19 mouse cellular contexts compared by ENCODE assay signal in the genomic region with DNA sequence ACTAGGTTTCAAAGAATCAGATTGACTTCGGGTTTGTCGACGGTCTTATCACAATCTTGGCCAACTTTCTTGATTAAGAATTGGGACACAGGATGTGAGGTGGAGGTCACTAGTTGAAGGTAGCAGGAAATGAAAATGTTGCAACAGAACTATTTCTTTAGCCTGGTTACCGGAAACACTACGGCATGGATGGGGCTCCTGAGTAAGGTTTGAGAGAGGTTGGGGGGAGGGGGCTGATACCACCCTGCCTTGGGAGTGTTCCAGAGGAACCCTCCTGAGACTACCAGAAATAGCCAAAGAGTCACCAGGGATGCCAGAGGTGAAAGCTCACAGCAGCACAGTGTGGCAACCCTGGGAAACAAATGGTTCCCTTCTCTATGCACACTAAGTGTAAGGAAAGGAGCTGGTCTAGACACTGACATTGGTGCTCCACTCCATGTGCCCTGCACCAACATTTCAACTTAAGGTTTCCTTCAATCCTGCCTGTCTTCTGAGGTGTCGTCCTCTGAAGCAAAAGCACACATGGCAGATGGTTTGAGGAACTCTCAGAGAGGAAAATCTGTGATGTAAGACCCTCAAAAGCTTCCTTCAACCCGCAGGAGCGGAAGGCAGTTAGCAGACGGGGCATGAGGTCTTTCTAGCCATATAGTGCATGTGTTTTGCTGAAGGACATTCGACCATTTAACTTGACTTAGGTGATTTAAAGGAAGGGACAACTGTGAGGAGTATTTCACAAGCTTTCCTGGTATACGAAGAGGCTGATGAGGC. TPM values are rescaled to one million over a fixed set of nuclear protein-coding genes. Genes with fewer than 3 reads are reported as not detected.
DNase-seq lines count a peak whose midpoint lies in the region; ATAC-seq and TF ChIP-seq lines count a peak whose summit lies in the region.
"Had no signal": no experiment of that assay in that cellular context is flagged by ENCODE, and none has a peak within 500 bp of the region (broad histone marks: within the 10 kb centered on the region; RNA-seq: fewer than 3 reads in every experiment).

No protein-coding gene starts in this region.

- peak overlapping the region; percentile 62 for H3K27ac ChIP-seq in liver, postnatal 0 days (ENCODE audit: low read depth)
- no peak overlapping the region for H3K27ac ChIP-seq in liver, embryonic 11.5 days (ENCODE audit: low read depth, low read length)
- 0 out of 2 replicates have a peak overlapping the region, but pooled peaks have one; percentile 23 for H3K27ac ChIP-seq in brown adipose tissue, adult 24 weeks (replicated peaks; ENCODE audit: low read depth, low read length)
- H3K27ac ChIP-seq in kidney, postnatal 0 days: peak overlapping the region; percentile 73
- H3K27ac ChIP-seq in midbrain, embryonic 11.5 days (ENCODE audit: low read depth, low read length): no peak overlapping the region
- H3K27ac ChIP-seq: hindbrain, embryonic 15.5 days; limb, embryonic 15.5 days had no signal

- WGBS in liver, postnatal 0 days (ENCODE audit: insufficient replicate concordance): 29% methylated on average over 11 of the region's 11 CpGs
- 53% methylated on average over 11 of the region's 11 CpGs for WGBS in liver, embryonic 11.5 days
- 36% methylated on average over 11 of the region's 11 CpGs for WGBS in kidney, postnatal 0 days
- WGBS in midbrain, embryonic 11.5 days: 86% methylated on average over 11 of the region's 11 CpGs

- peaks cover 10% of the 10 kb centered on the region for H3K4me1 ChIP-seq in liver, postnatal 0 days (ENCODE audit: insufficient read depth)
- no peaks in the 10 kb centered on the region for H3K4me1 ChIP-seq in liver, embryonic 11.5 days (replicated peaks; ENCODE audit: control insufficient read depth, insufficient read depth, low read length)
- peaks cover 14% of the 10 kb centered on the region; the same call in 1 of the 2 replicates for H3K4me1 ChIP-seq in brown adipose tissue, adult 24 weeks (ENCODE audit: control insufficient read depth, insufficient read depth, insufficient read length, low read length)
- H3K4me1 ChIP-seq in kidney, postnatal 0 days (replicated peaks; ENCODE audit: insufficient read depth, low read length): peaks cover 8% of the 10 kb centered on the region; the same call in 1 of the 2 replicates
- peaks cover 2% of the 10 kb centered on the region for H3K4me1 ChIP-seq in midbrain, embryonic 11.5 days (ENCODE audit: control insufficient read depth, insufficient read depth, low read length)

- no peak for TF ChIP-seq CTCF in liver, postnatal 0 days (IDR thresholded peaks at IDR 0.05; ENCODE audit: low read depth)
- TF ChIP-seq CTCF in kidney, postnatal 0 days (IDR thresholded peaks at IDR 0.05; ENCODE audit: low read depth): no peak

- H3K36me3 ChIP-seq in liver, postnatal 0 days (replicated peaks; ENCODE audit: insufficient read depth, low read length): no peaks in the 10 kb centered on the region
- no peaks in the 10 kb centered on the region for H3K36me3 ChIP-seq in liver, embryonic 11.5 days (ENCODE audit: control insufficient read depth, insufficient read depth, low read length)
- no peaks in the 10 kb centered on the region for H3K36me3 ChIP-seq in kidney, postnatal 0 days (ENCODE audit: insufficient read depth, low read length)
- H3K36me3 ChIP-seq in midbrain, embryonic 11.5 days (ENCODE audit: control insufficient read depth, insufficient read depth, low read length): no peaks in the 10 kb centered on the region
- H3K36me3 ChIP-seq: hindbrain, embryonic 15.5 days; limb, embryonic 15.5 days had no signal

- no peak overlapping the region for H3K4me3 ChIP-seq in liver, postnatal 0 days (ENCODE audit: low read depth, low read length)
- no peak overlapping the region for H3K4me3 ChIP-seq in liver, embryonic 11.5 days (ENCODE audit: low read depth, low read length)
- H3K4me3 ChIP-seq in brown adipose tissue, adult 24 weeks (ENCODE audit: insufficient read depth, low read depth, low read length): no peak overlapping the region
- H3K4me3 ChIP-seq in kidney, postnatal 0 days (replicated peaks; ENCODE audit: low read depth, low read length): no peak overlapping the region
- no peak overlapping the region for H3K4me3 ChIP-seq in midbrain, embryonic 11.5 days (ENCODE audit: low read depth, low read length)
- H3K4me3 ChIP-seq: hindbrain, embryonic 15.5 days; limb, embryonic 15.5 days; myocyte had no signal

- peak overlapping the region; percentile 49 for H3K4me2 ChIP-seq in liver, postnatal 0 days (ENCODE audit: low read depth, low read length)
- H3K4me2 ChIP-seq in liver, embryonic 11.5 days: no peak overlapping the region
- peak overlapping the region; percentile 34 for H3K4me2 ChIP-seq in kidney, postnatal 0 days (ENCODE audit: low read length)
- H3K4me2 ChIP-seq in midbrain, embryonic 11.5 days: no peak overlapping the region
- H3K4me2 ChIP-seq: hindbrain, embryonic 15.5 days; limb, embryonic 15.5 days had no signal

- no peaks in the 10 kb centered on the region for H3K27me3 ChIP-seq in liver, postnatal 0 days (ENCODE audit: insufficient read depth, low read length)
- H3K27me3 ChIP-seq in liver, embryonic 11.5 days (replicated peaks; ENCODE audit: control insufficient read depth, insufficient read depth, low read length): no peaks in the 10 kb centered on the region
- H3K27me3 ChIP-seq in kidney, postnatal 0 days (ENCODE audit: insufficient read depth, low read length): no peaks in the 10 kb centered on the region
- no peaks in the 10 kb centered on the region for H3K27me3 ChIP-seq in midbrain, embryonic 11.5 days (ENCODE audit: control insufficient read depth, insufficient read depth, low read length)
- H3K27me3 ChIP-seq: hindbrain, embryonic 15.5 days had no signal

- H3K9me3 ChIP-seq in liver, postnatal 0 days (ENCODE audit: low read length): no peaks in the 10 kb centered on the region
- H3K9me3 ChIP-seq in liver, embryonic 11.5 days (ENCODE audit: control insufficient read depth, low read length): no peaks in the 10 kb centered on the region
- no peaks in the 10 kb centered on the region for H3K9me3 ChIP-seq in kidney, postnatal 0 days (replicated peaks; ENCODE audit: low read length)
- no peaks in the 10 kb centered on the region for H3K9me3 ChIP-seq in midbrain, embryonic 11.5 days (ENCODE audit: control insufficient read depth, low read length)
- H3K9me3 ChIP-seq: hindbrain, embryonic 15.5 days; limb, embryonic 15.5 days had no signal

- peak; percentile 45; the same call in 1 of the 2 replicates for TF ChIP-seq EP300 in liver, postnatal 0 days (IDR thresholded peaks at IDR 0.05; ENCODE audit: low read depth)

- peak; percentile 54 for ATAC-seq in liver, postnatal 0 days
- no peak for ATAC-seq in liver, embryonic 11.5 days (replicated peaks; ENCODE audit: low FRiP score)
- 0 out of 2 replicates have a peak, but pooled peaks have one; percentile 8 for ATAC-seq in kidney, postnatal 0 days (replicated peaks; ENCODE audit: low FRiP score, low read depth)
- peak; percentile 74 for ATAC-seq in megakaryocyte, adult 5-6 weeks (ENCODE audit: poor library complexity, severe bottlenecking)
- ATAC-seq in midbrain, embryonic 11.5 days (ENCODE audit: low FRiP score): no peak
- ATAC-seq: CD4-positive, CD25-positive, alpha-beta regulatory T cell, adult 4 months had no signal

- no peak overlapping the region for H3K9ac ChIP-seq in liver, postnatal 0 days (replicated peaks)
- no peak overlapping the region for H3K9ac ChIP-seq in liver, embryonic 11.5 days (ENCODE audit: low read depth, low read length)
- no peak overlapping the region for H3K9ac ChIP-seq in kidney, postnatal 0 days (ENCODE audit: low read depth, low read length)
- H3K9ac ChIP-seq in midbrain, embryonic 11.5 days (ENCODE audit: low read length): no peak overlapping the region
- H3K9ac ChIP-seq: hindbrain, embryonic 15.5 days; limb, embryonic 15.5 days had no signal

- no peak for DNase-seq in liver, postnatal 0 days
- no peak for DNase-seq in liver, embryonic 11.5 days (ENCODE audit: low spot score)
- peak; percentile 35 for DNase-seq in kidney, postnatal 0 days (ENCODE audit: low spot score)
- DNase-seq in cerebellum, postnatal 4 days (ENCODE audit: low spot score in 2 of 2): no peak
- DNase-seq in midbrain, embryonic 11.5 days (ENCODE audit: low spot score, missing footprints): no peak
- DNase-seq in testis, postnatal 14 days (ENCODE audit: low spot score): no peak
- DNase-seq: cerebellum, adult 9-11 months; gastrocnemius, postnatal 36 days; thymus, postnatal 25 days had no signal

RNA-seq across cellular contexts. Expression of a gene that starts 3.6 kb away (rescaled TPM):
- not detected in 2 replicates for polyA plus RNA-seq in liver, postnatal 0 days (2015; fragmentation: Nextera tagmentation; extraction: Ambion mirVana)
- polyA plus RNA-seq in liver, embryonic 11.5 days (2014; fragmentation: Nextera tagmentation; extraction: Ambion mirVana): 0.25 TPM in 1 of 2 replicates, not detected in the other
- not detected in 2 replicates for polyA plus RNA-seq in brown adipose tissue, adult 24 weeks (2012; ENCODE audit: insufficient read depth, insufficient read length, missing spikeins)
- polyA plus RNA-seq in kidney, postnatal 0 days (2015; fragmentation: Nextera tagmentation; extraction: Ambion mirVana): 0.12 TPM in 1 of 2 replicates, not detected in the other
- total RNA-seq in megakaryocyte, adult 5-6 weeks (2015): not detected in 2 replicates
- not detected in 2 replicates for total RNA-seq in megakaryocyte, adult 5-6 weeks (2017)
- not detected in 2 replicates for polyA plus RNA-seq in midbrain, embryonic 11.5 days (2014; fragmentation: Nextera tagmentation; extraction: Ambion mirVana)
- total RNA-seq: gastrocnemius, postnatal 36 days; left cerebral cortex, adult 18-20 months had no signal
- polyA plus RNA-seq: large intestine, adult 2 months; myocyte; stomach, embryonic 16.5 days had no signal

RNA-seq across cellular contexts. Expression of a gene that starts 4.8 kb away (rescaled TPM):
- 0.08 TPM in 1 of 2 replicates, not detected in the other for polyA plus RNA-seq in liver, postnatal 0 days (2015; fragmentation: Nextera tagmentation; extraction: Ambion mirVana)
- not detected in 2 replicates for polyA plus RNA-seq in liver, embryonic 11.5 days (2014; fragmentation: Nextera tagmentation; extraction: Ambion mirVana)
- polyA plus RNA-seq in brown adipose tissue, adult 24 weeks (2012; ENCODE audit: insufficient read depth, insufficient read length, missing spikeins): not detected in 2 replicates
- polyA plus RNA-seq in kidney, postnatal 0 days (2015; fragmentation: Nextera tagmentation; extraction: Ambion mirVana): 0.07 TPM in 1 of 2 replicates, not detected in the other
- not detected in 2 replicates for total RNA-seq in megakaryocyte, adult 5-6 weeks (2015)
- not detected in 2 replicates for total RNA-seq in megakaryocyte, adult 5-6 weeks (2017)
- polyA plus RNA-seq in midbrain, embryonic 11.5 days (2014; fragmentation: Nextera tagmentation; extraction: Ambion mirVana): not detected in 2 replicates
- total RNA-seq: gastrocnemius, postnatal 36 days; left cerebral cortex, adult 18-20 months; megakaryocyte-erythroid progenitor cell, adult 5-6 weeks had no signal
- polyA plus RNA-seq: CD4-positive, CD25-positive, alpha-beta regulatory T cell, adult 4 months; hindbrain, embryonic 15.5 days; large intestine, adult 2 months; myocyte had no signal

RNA-seq across cellular contexts. Expression of a gene that starts 17.3 kb away (rescaled TPM):
- 704 and 712 TPM in 2 replicates for polyA plus RNA-seq in liver, postnatal 0 days (2015; fragmentation: Nextera tagmentation; extraction: Ambion mirVana)
- 911 and 984 TPM in 2 replicates for polyA plus RNA-seq in liver, embryonic 11.5 days (2014; fragmentation: Nextera tagmentation; extraction: Ambion mirVana)
- polyA plus RNA-seq in brown adipose tissue, adult 24 weeks (2012; ENCODE audit: insufficient read depth, insufficient read length, missing spikeins): 45.4 and 76.2 TPM in 2 replicates
- polyA plus RNA-seq in kidney, postnatal 0 days (2015; fragmentation: Nextera tagmentation; extraction: Ambion mirVana): 69.2 and 71.7 TPM in 2 replicates
- total RNA-seq in megakaryocyte, adult 5-6 weeks (2015): 1.5 and 6.3 TPM in 2 replicates
- total RNA-seq in megakaryocyte, adult 5-6 weeks (2017): 0.99 TPM in 1 of 2 replicates, not detected in the other
- 85.1 and 96.3 TPM in 2 replicates for polyA plus RNA-seq in midbrain, embryonic 11.5 days (2014; fragmentation: Nextera tagmentation; extraction: Ambion mirVana)
- polyA plus RNA-seq: CD4-positive, CD25-positive, alpha-beta regulatory T cell, adult 4 months; myocyte had no signal

RNA-seq across cellular contexts. Expression of a gene that starts 21.2 kb away (rescaled TPM):
- polyA plus RNA-seq in liver, postnatal 0 days (2015; fragmentation: Nextera tagmentation; extraction: Ambion mirVana): 257 and 263 TPM in 2 replicates
- 153 and 155 TPM in 2 replicates for polyA plus RNA-seq in liver, embryonic 11.5 days (2014; fragmentation: Nextera tagmentation; extraction: Ambion mirVana)
- polyA plus RNA-seq in brown adipose tissue, adult 24 weeks (2012; ENCODE audit: insufficient read depth, insufficient read length, missing spikeins): 1.6 and 7.1 TPM in 2 replicates
- 1.3 and 1.4 TPM in 2 replicates for polyA plus RNA-seq in kidney, postnatal 0 days (2015; fragmentation: Nextera tagmentation; extraction: Ambion mirVana)
- total RNA-seq in megakaryocyte, adult 5-6 weeks (2015): 0.56 and 0.64 TPM in 2 replicates
- total RNA-seq in megakaryocyte, adult 5-6 weeks (2017): 0.26 TPM in 1 of 2 replicates, not detected in the other
- polyA plus RNA-seq in midbrain, embryonic 11.5 days (2014; fragmentation: Nextera tagmentation; extraction: Ambion mirVana): 16.5 and 19.5 TPM in 2 replicates
- total RNA-seq: megakaryocyte-erythroid progenitor cell, adult 5-6 weeks had no signal
- polyA plus RNA-seq: CD4-positive, CD25-positive, alpha-beta regulatory T cell, adult 4 months had no signal

RNA-seq across cellular contexts. Expression of a gene that starts 30.3 kb away (rescaled TPM):
- polyA plus RNA-seq in liver, postnatal 0 days (2015; fragmentation: Nextera tagmentation; extraction: Ambion mirVana): 1.7 and 1.9 TPM in 2 replicates
- polyA plus RNA-seq in liver, embryonic 11.5 days (2014; fragmentation: Nextera tagmentation; extraction: Ambion mirVana): 1.7 and 3.1 TPM in 2 replicates
- not detected in 2 replicates for polyA plus RNA-seq in brown adipose tissue, adult 24 weeks (2012; ENCODE audit: insufficient read depth, insufficient read length, missing spikeins)
- 0.07 TPM in 1 of 2 replicates, not detected in the other for polyA plus RNA-seq in kidney, postnatal 0 days (2015; fragmentation: Nextera tagmentation; extraction: Ambion mirVana)
- not detected in 2 replicates for total RNA-seq in megakaryocyte, adult 5-6 weeks (2015)
- not detected in 2 replicates for total RNA-seq in megakaryocyte, adult 5-6 weeks (2017)
- 0.11 and 0.26 TPM in 2 replicates for polyA plus RNA-seq in midbrain, embryonic 11.5 days (2014; fragmentation: Nextera tagmentation; extraction: Ambion mirVana)
- total RNA-seq: gastrocnemius, postnatal 36 days; megakaryocyte-erythroid progenitor cell, adult 5-6 weeks had no signal
- polyA plus RNA-seq: CD4-positive, CD25-positive, alpha-beta regulatory T cell, adult 4 months had no signal

Comparison
In these comparisons a context has a peak if more than half of its experiments do, and no peak if none do; other contexts are left out.
1. ATAC-seq: peak in liver, postnatal 0 days (single experiment), kidney, postnatal 0 days (single experiment) and megakaryocyte, adult 5-6 weeks (single experiment); none in liver, embryonic 11.5 days (single experiment) and midbrain, embryonic 11.5 days (single experiment).
2. H3K27ac ChIP-seq: peak in liver, postnatal 0 days (single experiment), brown adipose tissue, adult 24 weeks (single experiment) and kidney, postnatal 0 days (single experiment); none in liver, embryonic 11.5 days (single experiment) and midbrain, embryonic 11.5 days (single experiment).
3. H3K4me2 ChIP-seq: peak in liver, postnatal 0 days (single experiment) and kidney, postnatal 0 days (single experiment); none in liver, embryonic 11.5 days (single experiment) and midbrain, embryonic 11.5 days (single experiment).